ENCODE assay signal across 8 mouse cellular contexts in the genomic region with DNA sequence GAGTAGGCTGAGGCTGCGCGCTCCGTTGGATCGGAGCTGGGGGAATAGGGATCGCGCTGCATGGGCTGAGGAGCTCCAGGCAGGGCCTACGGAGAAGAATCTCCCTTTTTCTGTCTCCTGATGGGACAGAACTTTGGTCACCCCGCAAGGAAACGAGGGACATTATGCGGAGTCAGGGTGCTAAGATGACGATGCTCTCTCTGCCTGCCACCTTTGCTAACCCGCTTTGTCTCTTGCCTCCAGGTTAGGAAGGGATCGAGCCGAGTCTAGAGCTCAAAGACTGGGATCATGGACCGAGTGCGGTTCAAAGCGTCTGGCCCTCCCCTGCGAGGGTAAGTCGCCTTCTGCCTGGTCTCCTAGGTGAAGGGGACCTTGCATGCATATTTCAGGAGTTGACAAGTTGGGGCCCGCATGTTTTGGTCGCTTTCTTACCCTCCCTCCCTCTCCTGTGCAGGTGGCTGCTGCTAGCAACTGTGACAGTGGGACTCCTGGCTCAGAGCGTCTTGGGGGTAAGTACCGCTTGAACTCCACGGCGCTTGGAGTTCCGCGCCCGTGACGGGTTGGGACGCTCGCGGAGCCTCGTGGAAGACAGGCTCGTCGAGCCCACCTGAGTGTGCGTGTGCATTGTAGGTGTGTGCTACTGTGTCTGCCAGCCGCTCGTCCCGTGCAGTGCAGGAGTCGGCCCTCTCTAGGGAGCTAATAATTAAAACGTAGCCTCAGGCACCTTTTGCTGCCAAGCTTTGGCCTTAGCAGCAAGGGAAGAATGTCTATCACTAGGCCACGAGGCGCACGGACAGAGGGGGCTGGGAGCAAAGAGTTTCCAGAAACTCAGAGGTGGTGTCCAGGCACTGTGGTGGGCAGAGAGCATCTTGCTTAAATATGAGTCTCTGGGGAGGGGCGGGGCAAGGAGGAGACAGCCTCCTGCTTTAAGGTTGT. TPM values are rescaled to one million over a fixed set of nuclear protein-coding genes. Genes with fewer than 3 reads are reported as not detected.
DNase-seq lines count a peak whose midpoint lies in the region; ATAC-seq lines count a peak whose summit lies in the region.

No protein-coding gene starts in this region.

- peak; percentile 25 for DNase-seq in ovary, postnatal 36 days (ENCODE audit: low spot score)
- DNase-seq in ovary, postnatal 14 days (ENCODE audit: low spot score) = no peak
- DNase-seq in embryo, embryonic 10.5 days (ENCODE audit: low spot score) = peak; percentile 63
- DNase-seq in kidney, postnatal 14 days = peak; percentile 80
- DNase-seq in midbrain, embryonic 10.5 days (ENCODE audit: low spot score) = peak; percentile 42
- no peak for DNase-seq in MN1 (ENCODE audit: low spot score)
- no peak for DNase-seq in cerebellum, adult 11-12 months

- peak overlapping the region; percentile 90 to 91 for H3K4me3 ChIP-seq in heart, embryonic 14.5 days (ENCODE audit: control insufficient read depth in 1 of 2, insufficient read depth in 1 of 2, low read depth in 1 of 2, low read length in 2 of 2)
- peak overlapping the region; percentile 74 for H3K4me3 ChIP-seq in midbrain, embryonic 10.5 days

- H3K9me3 ChIP-seq in heart, embryonic 14.5 days (ENCODE audit: control insufficient read depth, low read length) = no peaks in the 10 kb centered on the region
- H3K9me3 ChIP-seq in midbrain, embryonic 10.5 days (replicated peaks) = no peaks in the 10 kb centered on the region

- H3K4me1 ChIP-seq in heart, embryonic 14.5 days (ENCODE audit: control insufficient read depth in 2 of 2, insufficient read depth in 2 of 2, low read length in 2 of 2) = peaks cover 39 to 65% of the 10 kb centered on the region in 2 experiments
- peaks cover 74% of the 10 kb centered on the region for H3K4me1 ChIP-seq in midbrain, embryonic 10.5 days

- 3% methylated on average over 45 of the region's 45 CpGs for WGBS in heart, embryonic 14.5 days
- under 1% methylated on average over 45 of the region's 45 CpGs for WGBS in midbrain, embryonic 10.5 days

- ATAC-seq in heart, embryonic 14.5 days (ENCODE audit: insufficient number of reproducible peaks, insufficient read depth, low FRiP score, low read depth) = 0 out of 2 replicates have a peak, but pooled peaks have one; percentile 4

- peaks cover 16% of the 10 kb centered on the region; the same call in 1 of the 2 replicates for H3K36me3 ChIP-seq in heart, embryonic 14.5 days (ENCODE audit: control insufficient read depth, insufficient read depth, low read length)
- H3K36me3 ChIP-seq in midbrain, embryonic 10.5 days = no peaks in the 10 kb centered on the region

- peak overlapping the region; percentile 80 to 88 for H3K27ac ChIP-seq in heart, embryonic 14.5 days (replicated peaks in 1 of 2; ENCODE audit: control insufficient read depth in 1 of 2, insufficient read depth in 1 of 2, low read depth in 2 of 2, low read length in 2 of 2)
- peak overlapping the region; percentile 88 for H3K27ac ChIP-seq in midbrain, embryonic 10.5 days (replicated peaks)

- H3K27me3 ChIP-seq in heart, embryonic 14.5 days (ENCODE audit: control insufficient read depth, insufficient read depth, low read length) = no peaks in the 10 kb centered on the region
- peaks cover 97% of the 10 kb centered on the region for H3K27me3 ChIP-seq in midbrain, embryonic 10.5 days (ENCODE audit: low read depth, poor library complexity, severe bottlenecking)

- peak overlapping the region; percentile 97 for H3K9ac ChIP-seq in heart, embryonic 14.5 days (ENCODE audit: low read length)

- peak overlapping the region; percentile 88 for H3K4me2 ChIP-seq in heart, embryonic 14.5 days (ENCODE audit: low read length)

RNA-seq across cellular contexts. Expression of a gene that starts 0.8 kb away (rescaled TPM):
- polyA plus RNA-seq in heart, embryonic 14.5 days (2014; fragmentation: Nextera tagmentation; extraction: Ambion mirVana) = 250 and 253 TPM in 2 replicates
- 113 and 146 TPM in 2 replicates for polyA plus RNA-seq in midbrain, embryonic 10.5 days (2016; fragmentation: Nextera tagmentation; extraction: Ambion mirVana)

RNA-seq across cellular contexts. Expression of a gene that starts 0.8 kb away (rescaled TPM):
- 77.7 and 80.3 TPM in 2 replicates for polyA plus RNA-seq in heart, embryonic 14.5 days (2014; fragmentation: Nextera tagmentation; extraction: Ambion mirVana)
- 43.7 and 53.1 TPM in 2 replicates for polyA plus RNA-seq in midbrain, embryonic 10.5 days (2016; fragmentation: Nextera tagmentation; extraction: Ambion mirVana)

Comparison
In these comparisons a context has a peak if more than half of its experiments do, and no peak if none do; other contexts are left out.
1. DNase-seq: peak in ovary, postnatal 36 days (single experiment), embryo, embryonic 10.5 days (single experiment), kidney, postnatal 14 days (single experiment) and midbrain, embryonic 10.5 days (single experiment); none in ovary, postnatal 14 days (single experiment), MN1 (single experiment) and cerebellum, adult 11-12 months (single experiment).